Mouse (Mus musculus): ENCODE data around the gene AI467606.
"Not testable (repeated sequence)": the region's sequence is repeated elsewhere in the genome, so short reads cannot be mapped to it uniquely, and the experiment has no call there.

The AI467606 gene

GRCm38 (mm10) chr7:127091114-127091896 is at the start of gene AI467606:
TSS of gene AI467606 (plus strand) at chr7:127091359.
- peak; percentile 65 for DNase-seq

DNA sequence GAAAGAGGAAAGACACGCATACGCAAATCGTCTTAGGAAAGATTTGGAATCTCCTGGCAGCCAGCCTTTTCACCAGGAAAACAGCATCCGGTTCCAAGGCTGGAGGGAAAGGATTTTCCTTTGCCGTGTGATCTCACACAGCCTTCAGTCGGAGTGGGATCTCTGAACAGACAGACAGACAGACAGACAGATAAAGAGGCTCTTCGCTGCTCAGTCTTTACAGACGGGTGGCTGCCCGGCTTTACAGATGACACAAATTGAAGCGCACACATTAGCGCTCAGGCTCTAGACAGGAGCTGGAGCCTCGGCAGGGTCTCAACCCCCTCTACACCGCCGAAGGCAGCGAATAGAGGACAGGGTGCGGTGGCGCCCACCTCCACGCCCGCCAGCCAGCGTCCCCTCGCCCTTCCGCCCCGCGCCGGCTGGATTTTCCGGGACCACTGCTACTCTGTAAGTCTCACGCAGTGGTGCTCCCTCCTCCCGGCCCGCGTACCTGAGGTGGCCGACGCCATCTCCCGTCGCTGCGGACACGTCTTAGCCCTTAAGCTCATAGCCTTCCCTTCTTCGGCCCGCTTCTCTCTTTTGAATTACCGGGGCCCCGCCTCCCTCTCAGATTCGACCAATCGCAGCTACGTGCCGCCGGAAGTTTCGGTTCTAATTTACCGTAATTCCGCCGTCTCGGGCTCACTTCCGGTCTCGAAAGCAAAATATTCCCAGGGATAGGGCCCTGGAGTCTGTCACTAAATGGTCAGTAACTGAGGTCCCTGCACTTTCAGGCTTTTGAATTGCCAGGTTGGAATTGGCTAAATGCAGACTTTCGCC is 49.1 kb upstream of the AI467606 start, which contains the start of gene Kif22:
Gene Kif22, minus strand, starts transcription at position 621 of the 822 bp plus-strand sequence.
- peak; percentile 82 for DNase-seq

DNA sequence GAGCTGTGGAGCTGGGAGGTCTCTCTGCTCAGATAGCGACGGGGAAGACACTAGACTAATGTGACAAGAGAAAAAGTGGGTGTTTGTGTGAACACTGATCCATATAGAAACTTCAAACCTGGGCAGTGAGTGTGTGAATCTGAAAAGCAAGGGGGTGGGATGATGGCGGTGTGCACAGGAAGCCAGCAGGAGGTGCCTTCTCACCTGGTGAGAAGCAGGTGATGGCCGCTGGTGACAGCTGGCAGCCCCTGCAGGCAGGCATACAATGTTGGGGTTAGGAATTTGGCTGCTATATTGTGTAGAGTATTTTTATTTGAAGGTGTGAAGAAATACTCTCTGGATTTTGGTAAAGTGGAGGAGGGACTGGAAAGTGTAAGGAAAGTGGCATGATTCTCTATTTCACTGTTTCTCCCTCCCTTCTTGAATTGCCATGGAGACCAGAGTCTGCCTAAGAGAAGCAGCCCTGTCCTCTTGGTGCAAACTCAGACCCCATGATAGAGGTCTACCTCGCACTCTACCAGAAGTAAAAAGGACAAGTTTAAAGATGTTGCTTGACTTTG is 36.1 kb upstream of the AI467606 start:
- DNase-seq = no peak

GRCm38 (mm10) chr7:127065538-127065937 is 25.6 kb upstream of the AI467606 start:
- DNase-seq = no peak

- DNase-seq = no peak
Measured at GRCm38 (mm10) chr7:127066317-127066716, 24.8 kb upstream of the AI467606 start.

- no peak for DNase-seq
Measured at GRCm38 (mm10) chr7:127070871-127071413, 20.2 kb upstream of the AI467606 start.

DNA sequence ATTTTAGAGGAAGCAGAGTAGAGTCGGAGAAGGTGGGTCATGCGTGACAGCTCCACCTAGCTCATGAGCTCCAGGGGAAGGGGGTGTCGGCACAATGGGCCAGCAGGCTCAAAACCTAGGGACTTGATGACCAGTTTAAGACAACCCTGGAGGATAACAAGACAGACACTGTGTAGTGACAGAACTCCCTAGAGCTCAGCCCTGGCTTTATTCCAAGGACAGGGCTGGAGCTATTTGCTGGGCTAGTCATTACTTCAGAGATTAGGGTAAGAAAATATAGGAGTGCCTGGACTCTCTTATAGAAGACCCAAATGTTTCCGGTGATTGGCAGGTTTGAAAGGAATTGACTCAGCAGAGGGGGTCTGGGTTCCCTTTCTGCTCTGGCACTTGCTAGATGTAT is 17.9 kb upstream of the AI467606 start:
- no peak for DNase-seq

- DNase-seq = no peak
Measured at GRCm38 (mm10) chr7:127076188-127076587, 15.0 kb upstream of the AI467606 start.

DNA sequence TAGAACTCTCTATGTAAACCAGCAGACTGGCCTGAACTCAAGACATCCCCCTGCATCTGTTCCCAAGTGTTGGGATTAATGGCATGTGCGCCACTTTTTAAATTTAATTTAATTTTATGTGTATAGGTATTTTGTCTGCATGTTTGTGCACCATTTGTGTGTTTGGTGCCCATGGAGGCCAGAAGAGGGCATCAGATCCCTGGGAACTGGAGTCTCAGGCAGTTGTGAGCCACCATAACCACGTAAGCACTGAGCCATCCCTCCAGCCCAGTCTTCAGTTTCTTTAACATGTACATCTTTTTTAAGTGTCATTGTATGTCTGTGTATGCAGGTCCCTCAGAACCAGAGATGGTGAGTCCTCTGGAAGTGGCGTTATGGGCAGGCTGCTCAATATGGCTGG is 13.5 kb upstream of the AI467606 start:
- no peak for DNase-seq

GRCm38 (mm10) chr7:127080045-127080444 is 11.1 kb upstream of the AI467606 start:
- no peak for DNase-seq

- DNase-seq = no peak
Measured at GRCm38 (mm10) chr7:127082271-127082670, 8.9 kb upstream of the AI467606 start.

DNA sequence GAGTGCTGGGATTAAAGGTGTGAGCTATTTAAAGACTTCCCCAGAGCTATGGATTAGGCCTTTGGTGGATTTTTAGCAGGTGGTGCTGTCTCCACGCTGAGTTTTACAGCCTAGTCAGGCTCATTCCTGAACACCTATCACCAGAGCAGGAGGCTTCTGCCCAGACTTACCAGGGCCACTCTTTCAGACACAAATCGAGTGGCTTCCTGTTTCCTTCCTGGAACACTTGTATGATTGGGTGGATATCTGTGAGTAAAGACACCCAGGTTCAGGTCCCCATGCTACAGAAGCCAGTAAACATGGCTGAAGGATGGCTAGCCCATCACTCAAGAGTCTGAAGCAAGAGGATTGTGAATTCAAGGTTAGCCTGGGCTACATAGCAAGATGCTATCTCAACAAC is 8.2 kb upstream of the AI467606 start:
- DNase-seq = no peak

- no peak for DNase-seq
Measured at GRCm38 (mm10) chr7:127083689-127084088, 7.5 kb upstream of the AI467606 start.

DNA sequence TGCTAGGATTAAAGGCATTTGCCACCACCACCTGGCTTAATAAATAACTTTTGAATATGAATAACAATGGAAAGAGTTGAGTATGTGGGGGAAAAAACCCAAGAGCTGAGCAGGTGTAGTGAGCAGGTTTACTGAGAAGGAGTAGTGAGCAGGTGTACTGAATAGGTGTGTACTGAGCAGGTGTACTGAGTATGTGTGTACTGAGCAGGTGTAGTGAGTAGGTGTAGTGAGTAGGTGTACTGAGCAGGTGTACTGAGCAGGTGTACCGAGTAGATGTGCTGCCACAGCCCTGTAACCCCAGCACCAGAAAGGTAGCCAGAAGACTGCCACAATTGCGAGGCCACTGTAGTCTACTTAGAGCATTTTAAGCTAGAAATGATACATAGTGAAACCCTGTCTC is 6.4 kb upstream of the AI467606 start:
- DNase-seq = no peak

DNA sequence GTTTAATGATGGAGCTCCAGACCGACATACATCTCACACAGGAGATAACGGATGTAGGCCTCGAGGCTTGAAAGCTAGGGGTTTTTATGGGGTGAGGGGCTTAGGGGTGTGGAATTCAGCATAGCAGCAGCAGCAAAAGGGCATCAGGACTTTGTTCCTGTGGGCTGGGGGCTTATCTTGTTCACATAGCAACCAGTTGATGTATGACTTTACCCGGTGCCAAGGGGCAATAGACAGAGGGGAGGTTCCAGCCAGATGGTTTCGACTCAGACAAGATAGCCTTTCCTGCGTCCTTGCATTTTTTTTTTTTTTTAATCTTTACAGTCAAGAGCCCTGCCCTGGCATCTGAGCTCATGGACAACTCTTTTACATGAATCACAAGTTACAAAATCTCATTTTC is 5.4 kb upstream of the AI467606 start:
- not testable (repeated sequence) for DNase-seq

DNA sequence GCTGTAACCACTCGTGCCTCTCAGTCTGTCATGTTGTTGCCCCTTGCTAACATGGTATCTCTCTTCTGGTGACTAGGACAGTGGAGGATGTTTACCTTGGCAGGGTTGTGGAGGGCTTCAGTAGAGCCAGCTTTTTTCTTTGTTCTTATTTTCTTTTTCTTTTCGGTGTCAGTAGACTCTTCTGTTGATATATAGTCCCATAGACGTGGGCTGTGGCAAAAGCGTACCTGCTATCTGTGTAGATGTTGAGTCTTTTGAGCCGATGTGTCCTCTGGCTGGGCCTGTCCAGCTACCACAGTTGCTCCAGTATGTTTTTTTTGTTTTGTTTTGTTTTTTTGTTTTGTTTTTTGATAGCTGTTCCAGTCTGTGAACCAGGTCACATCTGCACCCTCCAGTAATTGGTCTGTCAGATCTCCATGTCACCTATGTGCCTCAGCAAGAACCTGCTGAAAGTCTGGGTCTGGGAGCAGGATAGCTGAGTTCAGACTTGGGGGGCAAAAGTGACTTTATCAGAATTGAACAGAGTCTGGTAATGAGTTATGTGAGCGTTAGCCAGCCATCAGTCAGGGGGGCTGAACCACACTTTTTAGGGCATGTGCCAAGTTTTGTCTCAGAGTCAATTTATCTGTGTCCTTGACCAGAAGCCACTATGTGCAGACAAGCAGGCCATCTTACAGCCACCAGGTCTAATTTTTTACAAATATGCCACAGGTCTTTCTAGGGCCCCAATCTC is 3.7 kb upstream of the AI467606 start, which contains the start of gene Zg16:
Gene Zg16, minus strand, starts transcription at position 51 of the 733 bp plus-strand sequence.
- not testable (repeated sequence) for DNase-seq

DNA sequence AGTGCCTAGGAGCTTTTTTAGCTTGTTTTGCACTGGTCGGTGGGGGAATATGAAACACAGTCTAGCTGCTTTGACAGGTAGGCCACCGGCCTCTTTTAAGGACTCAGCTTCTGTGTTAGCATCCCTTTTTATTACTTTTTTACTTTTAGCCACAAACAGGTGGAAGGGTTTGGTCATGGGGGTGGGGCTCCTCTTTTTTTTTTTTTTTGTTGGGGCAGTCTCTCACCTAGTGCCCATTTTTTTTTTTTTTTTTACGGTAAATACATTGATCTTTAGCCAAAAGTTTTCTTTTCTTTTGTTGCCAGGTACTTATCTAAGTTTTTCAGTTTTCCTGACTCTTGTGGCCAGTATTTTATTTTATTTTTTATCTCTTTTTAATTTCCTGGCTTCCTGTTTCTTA is 3.1 kb upstream of the AI467606 start:
- no peak for DNase-seq

GRCm38 (mm10) chr7:127088901-127089845 is 2.0 kb upstream of the AI467606 start:
- DNase-seq = no peak

DNA sequence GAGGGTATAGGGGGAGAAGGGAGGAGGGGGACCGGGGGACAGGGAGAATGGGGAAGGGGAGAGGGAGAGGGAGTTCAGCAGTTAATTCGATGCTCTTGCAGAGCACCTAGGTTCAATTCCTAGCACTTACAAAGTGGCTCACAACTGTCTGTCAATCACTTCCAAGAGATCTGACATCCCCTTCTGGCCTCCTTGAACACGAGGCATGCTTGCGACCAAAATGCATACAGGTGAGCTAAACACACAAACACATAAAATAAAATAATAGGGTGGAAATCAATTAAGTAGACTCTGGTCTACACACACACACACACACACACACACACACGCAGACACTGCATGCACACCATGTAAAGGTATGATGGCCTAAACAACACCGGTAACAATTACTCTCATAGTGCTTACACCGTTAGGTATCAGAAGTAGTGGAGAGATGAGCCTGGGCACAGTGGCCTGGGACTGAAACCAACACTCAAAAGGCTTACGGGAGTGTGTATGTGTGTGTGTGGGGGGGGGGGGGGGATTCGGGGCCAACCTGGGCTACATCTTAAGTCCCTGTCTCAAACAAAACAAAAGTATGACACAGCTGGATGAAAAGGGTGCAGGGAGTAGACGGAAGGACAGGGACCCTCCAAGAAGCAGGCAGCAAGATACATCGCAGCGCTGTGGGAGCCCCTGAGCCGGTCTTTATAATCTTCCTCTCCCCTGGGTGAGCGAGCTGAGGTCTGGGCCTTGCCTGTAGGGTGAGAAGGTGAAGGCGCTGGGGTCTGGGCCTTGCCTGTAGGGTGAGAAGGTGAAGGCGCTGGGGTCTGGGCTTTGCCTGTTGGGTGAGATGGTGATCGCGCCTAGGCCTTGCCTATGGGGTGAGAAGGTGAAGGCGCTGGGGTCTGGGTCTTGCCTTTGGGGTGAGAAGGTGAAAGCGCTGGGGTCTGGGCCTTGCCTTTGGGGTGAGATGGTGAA is 725 bp upstream of the AI467606 start:
- DNase-seq = no peak

DNA sequence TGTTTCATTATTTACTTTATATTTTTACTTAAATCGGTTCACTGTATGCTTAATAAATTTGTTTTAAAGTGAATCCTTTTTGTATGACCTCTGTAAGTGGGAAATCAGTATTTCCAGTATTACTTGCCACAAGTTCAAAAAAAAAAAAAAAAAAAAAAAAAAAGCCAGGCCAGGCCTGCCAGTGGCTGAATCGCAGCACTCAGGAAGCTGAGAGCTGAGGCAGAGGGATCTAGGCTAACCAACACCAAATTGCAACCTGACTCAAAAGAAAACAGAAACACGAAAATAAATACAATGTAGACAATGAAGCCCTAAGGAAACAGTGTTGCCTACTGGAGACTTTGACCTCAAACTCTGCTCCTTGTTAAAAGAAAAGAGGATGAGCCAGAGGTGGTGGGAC is 2.8 kb downstream of the AI467606 start:
- DNase-seq = no peak
